Mouse (Mus musculus) CH12.LX (cell line): ENCODE results near the gene Mmp15.

Experiments
- CHD2 ChIP-seq: IDR thresholded peaks from 2 replicates; pipeline ENCODE4 v1.6.1; 2011; ENCODE audit warnings: low read length, improper control_type of control experiment
- CTCF ChIP-seq, 2 experiments: IDR thresholded peaks in 1 of 2; conservative IDR thresholded peaks in 1 of 2; 2 replicates each; pipeline ENCODE4 v1.5.1; 2011 to 2012; ENCODE audit warnings: low read depth in 2 of 2, low read length in 2 of 2, improper control_type of control experiment in 1 of 2, inconsistent platforms in 1 of 2, mild to moderate bottlenecking in 1 of 2, moderate library complexity in 1 of 2
- E2F4 ChIP-seq: IDR thresholded peaks from 2 replicates; pipeline ENCODE4 v1.6.1; 2011; ENCODE audit warnings: low read depth, low read length, improper control_type of control experiment; ENCODE audit not compliant: insufficient replicate concordance
- ELF1 ChIP-seq: IDR thresholded peaks from 2 replicates; pipeline ENCODE4 v1.6.1; 2014; ENCODE audit warnings: low read depth, mild to moderate bottlenecking, inconsistent platforms, low read length, improper control_type of control experiment
- EP300 ChIP-seq: IDR thresholded peaks from 2 replicates; pipeline ENCODE4 v1.6.1; 2011; ENCODE audit warnings: low read length, improper control_type of control experiment
- ETS1 ChIP-seq: conservative IDR thresholded peaks from 2 replicates; pipeline ENCODE4 v1.6.1; 2012; ENCODE audit warnings: low read depth, mild to moderate bottlenecking, inconsistent platforms, low read length, improper control_type of control experiment, moderate library complexity
- MYC ChIP-seq: IDR thresholded peaks from 2 replicates; pipeline ENCODE4 v1.6.1; 2011; ENCODE audit warnings: low read depth, mild to moderate bottlenecking, improper control_type of control experiment, low read length
- NRF1 ChIP-seq: IDR thresholded peaks from 2 replicates; pipeline ENCODE4 v1.6.1; 2014; ENCODE audit warnings: low read depth, mild to moderate bottlenecking, inconsistent platforms, low read length, improper control_type of control experiment, moderate library complexity
- POLR2A ChIP-seq: IDR thresholded peaks from 2 replicates; pipeline ENCODE4 v1.6.1; 2011; ENCODE audit warnings: low read depth, mild to moderate bottlenecking, improper control_type of control experiment, low read length
- POLR2AphosphoS2 ChIP-seq: IDR thresholded peaks from 2 replicates; pipeline ENCODE4 v1.6.1; 2011; ENCODE audit warnings: low read depth, low read length, improper control_type of control experiment
- SIN3A ChIP-seq: IDR thresholded peaks from 2 replicates; pipeline ENCODE4 v1.6.1; 2012; ENCODE audit warnings: low read length, improper control_type of control experiment, inconsistent platforms
- ZC3H11A ChIP-seq: IDR thresholded peaks from 2 replicates; pipeline ENCODE4 v1.6.1; 2012; ENCODE audit warnings: low read depth, mild to moderate bottlenecking, inconsistent platforms, low read length, improper control_type of control experiment

DNA sequence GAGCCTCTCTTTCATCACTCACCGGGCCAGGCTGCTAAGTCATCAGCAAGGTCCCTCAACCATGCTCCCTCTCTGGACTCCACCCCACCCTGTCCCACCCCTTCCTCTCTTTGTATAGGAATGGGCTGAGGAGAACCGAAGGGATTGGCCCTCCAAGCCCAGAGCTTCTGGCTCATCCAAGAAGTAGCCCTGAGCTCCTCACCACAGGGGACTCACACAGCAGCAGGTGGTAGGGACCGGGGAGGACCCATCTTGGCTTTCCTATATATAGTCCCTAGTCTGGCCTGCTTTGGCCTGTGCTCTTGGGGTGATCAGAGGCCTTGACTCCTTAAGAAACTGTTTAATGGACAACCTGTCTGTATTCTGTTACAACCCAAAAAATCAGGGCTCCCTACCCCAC lies 22.4 kb downstream of the Mmp15 start:
- no peak for TF ChIP-seq POLR2A
- no peak for TF ChIP-seq POLR2AphosphoS2
- TF ChIP-seq NRF1: no peak
- no peak for TF ChIP-seq ZC3H11A
- no peak for TF ChIP-seq CTCF (conservative IDR thresholded peaks at IDR 0.05 in 1 of 2, IDR thresholded peaks at IDR 0.05 in 1 of 2; ENCODE audit: low read depth in 2 of 2, low read length in 2 of 2)
- no peak for TF ChIP-seq EP300
- no peak for TF ChIP-seq MYC
- no peak for TF ChIP-seq CHD2
- TF ChIP-seq E2F4: no peak
- no peak for TF ChIP-seq ETS1
- TF ChIP-seq SIN3A: no peak
- no peak for TF ChIP-seq ELF1
